Mouse (Mus musculus): ENCODE measurements around the gene Deaf1. TPM values are rescaled to one million over a fixed set of nuclear protein-coding genes. Genes with fewer than 3 reads are reported as not detected.
A peak's percentile ranks its signal among the peaks of the same experiment; 100 is the strongest.

Deaf1 gene
- polyA plus RNA-seq, 1 experiment from 2014 or later: 74.2 TPM

- no peak for TF ChIP-seq CTCF (IDR thresholded peaks at IDR 0.05; ENCODE audit: low read depth)
- Histone ChIP-seq H3K27ac (ENCODE audit: low read depth) (no peak overlapping the region), H3K4me1 (ENCODE audit: insufficient read depth) (no peaks in the 10 kb centered on the region), H3K36me3 (ENCODE audit: insufficient read depth) (no peaks in the 10 kb centered on the region), H3K4me2 (peak overlapping the region; percentile 10; the same call in 1 of the 2 replicates), H3K9me3 (ENCODE audit: low read depth, low read length) (no peaks in the 10 kb centered on the region), H3K4me3 (ENCODE audit: low read depth, low read length) (no peak overlapping the region), H3K27me3 (ENCODE audit: insufficient read depth, low read length) (no peaks in the 10 kb centered on the region), H3K9ac (peak overlapping the region; percentile 2; the same call in 1 of the 2 replicates)
- no peak for ATAC-seq (ENCODE audit: insufficient read depth)
- WGBS: 79% methylated on average over 5 of the region's 5 CpGs
- no peak for DNase-seq
Measured at GRCm38 (mm10) chr7:141364349-141365048, 37.0 kb upstream of the Deaf1 start.

- H3K4me3 ChIP-seq (ENCODE audit: low read depth, low read length): no peak overlapping the region
- no peak overlapping the region for H3K27ac ChIP-seq (ENCODE audit: low read depth)
- no peaks in the 10 kb centered on the region for H3K27me3 ChIP-seq (ENCODE audit: insufficient read depth, low read length)
- 57% methylated on average over 2 of the region's 2 CpGs for WGBS
- no peaks in the 10 kb centered on the region for H3K9me3 ChIP-seq (ENCODE audit: low read depth, low read length)
- no peak overlapping the region for H3K4me2 ChIP-seq
- H3K36me3 ChIP-seq (ENCODE audit: insufficient read depth): no peaks in the 10 kb centered on the region
- H3K4me1 ChIP-seq (ENCODE audit: insufficient read depth): no peaks in the 10 kb centered on the region
- DNase-seq: no peak
- ATAC-seq (ENCODE audit: insufficient read depth): no peak
- H3K9ac ChIP-seq: 0 out of 2 replicates have a peak overlapping the region, but pooled peaks have one; percentile 4
- TF ChIP-seq CTCF (IDR thresholded peaks at IDR 0.05; ENCODE audit: low read depth): no peak
Measured at GRCm38 (mm10) chr7:141363752-141364125, 36.2 kb upstream of the Deaf1 start.

- ATAC-seq (ENCODE audit: insufficient read depth): peak; percentile 60; the same call in 1 of the 2 replicates
Measured at GRCm38 (mm10) chr7:141363106-141363751, 35.7 kb upstream of the Deaf1 start.

GRCm38 (mm10) chr7:141361510-141361909 lies 34.0 kb upstream of the Deaf1 start:
- ATAC-seq (ENCODE audit: insufficient read depth): peak; percentile 45; the same call in 1 of the 2 replicates
- 10% methylated on average over 24 of the region's 24 CpGs for WGBS

More at GRCm38 (mm10) chr7:141363106-141363751, 35.7 kb upstream of the Deaf1 start:
- 60% methylated on average over 4 of the region's 4 CpGs for WGBS
- Histone ChIP-seq H3K27ac (ENCODE audit: low read depth) (no peak overlapping the region), H3K9ac (no peak overlapping the region), H3K4me1 (ENCODE audit: insufficient read depth) (no peaks in the 10 kb centered on the region), H3K27me3 (ENCODE audit: insufficient read depth, low read length) (no peaks in the 10 kb centered on the region), H3K9me3 (ENCODE audit: low read depth, low read length) (no peaks in the 10 kb centered on the region), H3K4me2 (no peak overlapping the region), H3K4me3 (ENCODE audit: low read depth, low read length) (no peak overlapping the region), H3K36me3 (ENCODE audit: insufficient read depth) (no peaks in the 10 kb centered on the region)
- peak; percentile 89 for DNase-seq
- peak; percentile 81 for TF ChIP-seq CTCF (IDR thresholded peaks at IDR 0.05; ENCODE audit: low read depth)

GRCm38 (mm10) chr7:141356971-141357370 lies 29.5 kb upstream of the Deaf1 start:
- no peaks in the 10 kb centered on the region for H3K4me1 ChIP-seq (ENCODE audit: insufficient read depth)
- no peak overlapping the region for H3K4me3 ChIP-seq (ENCODE audit: low read depth, low read length)
- no peak for ATAC-seq (ENCODE audit: insufficient read depth)
- no peaks in the 10 kb centered on the region for H3K9me3 ChIP-seq (ENCODE audit: low read depth, low read length)
- H3K9ac ChIP-seq: no peak overlapping the region
- no peaks in the 10 kb centered on the region for H3K27me3 ChIP-seq (ENCODE audit: insufficient read depth, low read length)
- H3K27ac ChIP-seq (ENCODE audit: low read depth): no peak overlapping the region
- no peak for DNase-seq
- TF ChIP-seq CTCF (IDR thresholded peaks at IDR 0.05; ENCODE audit: low read depth): no peak
- H3K4me2 ChIP-seq: no peak overlapping the region
- 71% methylated on average over 14 of the region's 14 CpGs for WGBS
- no peaks in the 10 kb centered on the region for H3K36me3 ChIP-seq (ENCODE audit: insufficient read depth)

More at GRCm38 (mm10) chr7:141361510-141361909, 34.0 kb upstream of the Deaf1 start:
- Histone ChIP-seq H3K9ac (no peak overlapping the region), H3K36me3 (ENCODE audit: insufficient read depth) (no peaks in the 10 kb centered on the region), H3K27me3 (ENCODE audit: insufficient read depth, low read length) (no peaks in the 10 kb centered on the region), H3K27ac (ENCODE audit: low read depth) (peak overlapping the region; percentile 20; the same call in 1 of the 2 replicates), H3K4me3 (ENCODE audit: low read depth, low read length) (no peak overlapping the region), H3K4me2 (peak overlapping the region; percentile 23; the same call in 1 of the 2 replicates), H3K9me3 (ENCODE audit: low read depth, low read length) (no peaks in the 10 kb centered on the region), H3K4me1 (ENCODE audit: insufficient read depth) (no peaks in the 10 kb centered on the region)
- TF ChIP-seq CTCF (IDR thresholded peaks at IDR 0.05; ENCODE audit: low read depth): no peak
- peak; percentile 81 for DNase-seq

GRCm38 (mm10) chr7:141355626-141356326 lies 28.3 kb upstream of the Deaf1 start:
- Histone ChIP-seq H3K4me1 (ENCODE audit: insufficient read depth) (no peaks in the 10 kb centered on the region), H3K4me3 (ENCODE audit: low read depth, low read length) (no peak overlapping the region), H3K27ac (ENCODE audit: low read depth) (no peak overlapping the region), H3K9me3 (ENCODE audit: low read depth, low read length) (no peaks in the 10 kb centered on the region), H3K4me2 (no peak overlapping the region), H3K36me3 (ENCODE audit: insufficient read depth) (no peaks in the 10 kb centered on the region), H3K27me3 (ENCODE audit: insufficient read depth, low read length) (no peaks in the 10 kb centered on the region), H3K9ac (no peak overlapping the region)
- peak; percentile 16 for DNase-seq
- WGBS: 55% methylated on average over 12 of the region's 12 CpGs
- ATAC-seq (ENCODE audit: insufficient read depth): no peak
- peak; percentile 21; the same call in 1 of the 2 replicates for TF ChIP-seq CTCF (IDR thresholded peaks at IDR 0.05; ENCODE audit: low read depth)

GRCm38 (mm10) chr7:141355051-141355450 lies 27.6 kb upstream of the Deaf1 start:
- DNase-seq (no peak), ATAC-seq (ENCODE audit: insufficient read depth) (no peak)
- no peak overlapping the region for H3K4me2 ChIP-seq
- no peaks in the 10 kb centered on the region for H3K27me3 ChIP-seq (ENCODE audit: insufficient read depth, low read length)
- no peak overlapping the region for H3K9ac ChIP-seq
- WGBS: 71% methylated on average over 8 of the region's 8 CpGs
- no peak for TF ChIP-seq CTCF (IDR thresholded peaks at IDR 0.05; ENCODE audit: low read depth)
- H3K9me3 ChIP-seq (ENCODE audit: low read depth, low read length): no peaks in the 10 kb centered on the region
- H3K27ac ChIP-seq (ENCODE audit: low read depth): no peak overlapping the region
- H3K4me3 ChIP-seq (ENCODE audit: low read depth, low read length): no peak overlapping the region
- no peaks in the 10 kb centered on the region for H3K4me1 ChIP-seq (ENCODE audit: insufficient read depth)
- no peaks in the 10 kb centered on the region for H3K36me3 ChIP-seq (ENCODE audit: insufficient read depth)

Data from lung, embryonic 14.5 days (tissue).